Mouse (Mus musculus) megakaryocyte-erythroid progenitor cell, adult 5-6 weeks (primary cell): ENCODE measurements around the gene Polr1a. TPM values are rescaled to one million over a fixed set of nuclear protein-coding genes. Genes with fewer than 3 reads are reported as not detected.

ENCODE experiments used
- ATAC-seq: replicated peaks from 2 replicates; pipeline ENCODE4 v1.8.0; 2016; ENCODE audit warnings: mild to moderate bottlenecking, inconsistent platforms; ENCODE audit not compliant: severe bottlenecking, poor library complexity, low FRiP score, low TSS enrichment
- total RNA-seq, 2 experiments: library from RNA; stranded (forward) in 1 of 2; stranded (reverse) in 1 of 2; fragments of 200-1000, 215-1000 nt in 1 of 2; fragments of >200 nt in 1 of 2; fragmentation: Nextera tagmentation in 1 of 2; gene quantifications; 2 replicates each; pipeline ENCODE4 v1.2.3; 2014 to 2017

Gene Polr1a
- total RNA-seq, 2 experiments from 2014 or later, result 64.8 to 91.2 TPM

GRCm38 (mm10) chr6:71945101-71945500 is 36.2 kb downstream of the Polr1a start:
- no peak for ATAC-seq

GRCm38 (mm10) chr6:71946121-71946520 is 37.3 kb downstream of the Polr1a start:
- ATAC-seq, result no peak

DNA sequence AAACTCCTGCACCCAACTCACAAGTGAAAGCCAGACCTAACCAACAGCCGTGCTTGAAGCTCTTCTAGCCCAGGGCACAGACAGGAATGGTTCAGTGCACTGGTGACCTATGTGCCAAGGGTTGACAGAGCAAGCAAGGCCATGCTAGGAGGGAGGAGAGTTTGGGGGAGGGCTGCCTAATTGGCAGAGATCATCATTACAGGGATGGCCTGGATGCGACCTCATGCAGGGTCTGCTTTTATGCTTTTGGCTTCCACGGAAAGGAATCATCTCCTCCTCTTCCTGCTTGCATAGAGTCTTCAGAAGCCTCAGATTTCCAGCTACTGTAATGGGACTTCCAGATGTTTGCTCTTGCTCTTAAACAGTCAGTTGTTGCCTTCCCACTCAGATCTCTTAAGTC is 40.9 kb downstream of the Polr1a start:
- no peak for ATAC-seq

DNA sequence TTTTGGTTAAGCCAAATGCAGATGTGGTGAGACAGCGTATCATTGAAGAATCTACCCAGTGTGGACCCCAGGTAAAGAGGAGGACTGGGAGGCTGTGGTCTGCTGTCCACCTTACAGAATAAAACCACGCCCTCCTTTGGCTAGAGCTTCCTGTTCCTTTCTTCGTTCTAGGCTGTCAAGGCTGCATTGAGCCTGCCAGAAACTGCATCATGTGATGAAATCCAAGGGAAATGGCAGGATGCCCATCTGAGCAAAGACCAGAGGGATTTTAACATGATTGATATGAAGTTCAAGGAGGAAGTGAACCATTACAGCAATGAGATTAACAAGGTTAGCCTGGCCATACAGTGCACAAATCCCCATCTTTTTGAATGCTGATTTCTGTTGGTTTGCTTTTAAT is 41.7 kb downstream of the Polr1a start:
- no peak for ATAC-seq

DNA sequence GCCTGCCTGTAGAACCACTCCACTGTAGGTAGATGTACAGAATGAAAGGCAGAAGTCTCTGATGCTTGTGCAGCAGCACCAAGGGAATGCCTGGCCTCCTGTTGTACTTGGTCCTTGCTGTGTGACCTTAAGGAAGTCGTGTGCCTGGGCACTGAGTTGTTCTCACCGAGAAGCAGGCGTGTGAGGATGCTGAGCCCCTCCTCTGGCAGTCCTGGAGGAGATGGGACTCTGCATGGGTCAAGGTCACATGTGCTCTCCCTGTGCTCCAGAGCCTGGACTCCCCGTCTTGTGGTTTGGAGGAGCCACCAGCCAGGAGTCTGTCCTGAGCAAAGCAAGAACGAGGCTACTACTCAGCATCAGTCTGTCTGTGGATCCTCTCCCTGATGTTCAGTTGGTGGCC is 42.3 kb downstream of the Polr1a start:
- ATAC-seq, result no peak; the same call in 1 of the 2 replicates

- 0 out of 2 replicates have a peak, but pooled peaks have one; percentile 18 for ATAC-seq
Observed at GRCm38 (mm10) chr6:71962119-71962518, 53.3 kb downstream of the Polr1a start.

DNA sequence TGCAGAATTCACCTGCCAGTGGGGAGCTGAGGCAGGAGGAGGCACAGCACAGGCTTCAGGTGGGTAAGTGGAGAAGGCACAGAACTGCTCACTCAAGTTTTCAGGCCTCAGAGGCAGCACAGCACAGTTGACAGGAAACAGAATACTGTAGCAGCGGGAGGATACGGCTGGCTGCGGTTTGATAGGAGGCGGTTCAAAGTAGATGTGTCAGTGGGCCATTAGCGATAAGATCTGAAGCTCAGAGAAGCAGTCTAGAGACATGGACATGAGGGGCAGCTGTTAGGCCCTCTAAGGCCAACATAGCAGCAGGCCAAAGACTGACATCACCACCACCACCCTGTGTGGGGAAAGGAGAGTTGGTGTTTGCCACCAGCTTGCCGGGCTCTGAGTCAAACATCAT is 53.9 kb downstream of the Polr1a start:
- peak; percentile 75 for ATAC-seq

DNA sequence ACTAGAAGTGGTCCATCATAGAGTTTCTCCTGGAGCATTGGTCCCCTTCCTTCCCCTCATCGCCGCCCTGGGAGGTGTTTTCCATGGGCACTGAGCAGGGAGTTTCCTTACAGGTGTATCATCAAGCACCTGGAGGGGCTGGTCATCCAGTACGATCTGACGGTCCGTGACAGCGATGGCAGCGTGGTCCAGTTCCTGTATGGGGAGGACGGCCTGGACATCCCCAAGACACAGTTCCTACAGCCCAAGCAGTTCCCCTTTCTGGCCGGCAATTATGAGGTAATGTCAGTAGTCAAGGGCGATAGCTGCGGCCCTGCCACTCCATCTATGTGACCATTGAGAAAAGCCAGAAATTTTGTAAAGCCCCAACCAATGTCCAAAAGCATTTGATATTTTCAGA is 54.7 kb downstream of the Polr1a start:
- no peak for ATAC-seq

GRCm38 (mm10) chr6:71966683-71967303 is 57.9 kb downstream of the Polr1a start:
- no peak for ATAC-seq

- ATAC-seq, result no peak
Observed at GRCm38 (mm10) chr6:71967847-71968246, 59.0 kb downstream of the Polr1a start.

DNA sequence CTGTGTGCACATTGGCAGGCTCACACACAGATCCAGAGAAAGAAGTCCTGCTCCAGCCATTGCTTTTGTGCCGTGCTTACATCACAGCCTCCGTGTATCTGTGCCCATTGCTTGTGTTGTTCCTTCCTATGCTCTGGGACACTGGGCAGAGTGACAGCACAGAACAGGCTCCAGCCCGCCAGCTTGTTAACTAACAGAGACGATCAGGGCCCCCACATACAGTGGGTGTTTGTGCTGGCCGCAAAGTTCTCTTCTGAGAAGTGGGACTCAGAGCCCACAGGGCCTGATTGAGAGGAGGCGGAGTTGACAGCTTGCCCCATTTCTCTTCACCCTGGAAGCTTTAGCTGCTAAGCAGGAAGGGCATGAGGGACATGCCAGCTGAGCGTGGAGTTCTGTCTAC is 60.6 kb downstream of the Polr1a start:
- ATAC-seq, result no peak

DNA sequence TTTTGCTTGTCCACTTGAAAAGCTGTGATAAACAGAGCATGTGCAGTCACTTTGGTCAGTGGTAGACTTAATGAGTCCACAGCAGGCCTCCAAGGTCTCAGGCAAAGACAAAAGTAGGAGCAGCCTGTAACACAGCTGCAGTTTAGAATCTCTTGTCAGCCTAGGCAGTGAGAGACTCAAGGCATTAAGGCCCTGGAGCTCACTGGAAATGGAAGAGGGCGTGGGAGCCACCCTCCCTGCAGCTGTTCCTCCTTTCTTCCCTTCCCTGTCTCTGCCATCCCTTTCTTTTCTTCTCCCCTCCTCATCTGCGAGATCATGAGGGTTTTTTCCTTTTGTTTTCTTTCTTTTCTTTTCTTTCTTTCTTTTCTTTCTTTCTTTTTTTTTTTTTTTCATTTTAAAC is 61.3 kb downstream of the Polr1a start:
- ATAC-seq, result no peak

DNA sequence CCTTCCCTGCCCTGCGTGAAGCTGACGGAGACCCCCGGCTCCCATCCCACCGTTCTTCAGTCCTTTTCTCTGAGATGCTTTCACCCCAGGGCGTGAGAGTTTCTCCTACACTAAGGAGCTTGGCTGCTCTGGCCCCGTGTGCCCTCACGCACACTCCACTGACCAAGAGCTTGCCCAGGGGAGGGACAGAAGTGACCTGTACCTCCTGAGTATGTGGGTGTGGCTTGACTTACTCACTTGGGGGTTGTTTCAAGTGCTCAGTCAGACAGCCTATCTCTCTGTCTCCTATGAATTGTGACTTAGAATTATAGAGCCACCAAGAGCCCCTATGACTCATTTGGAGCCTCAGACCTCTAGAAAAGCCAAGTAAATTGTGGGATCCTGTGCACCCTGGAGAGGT is 67.7 kb downstream of the Polr1a start:
- ATAC-seq, result no peak

DNA sequence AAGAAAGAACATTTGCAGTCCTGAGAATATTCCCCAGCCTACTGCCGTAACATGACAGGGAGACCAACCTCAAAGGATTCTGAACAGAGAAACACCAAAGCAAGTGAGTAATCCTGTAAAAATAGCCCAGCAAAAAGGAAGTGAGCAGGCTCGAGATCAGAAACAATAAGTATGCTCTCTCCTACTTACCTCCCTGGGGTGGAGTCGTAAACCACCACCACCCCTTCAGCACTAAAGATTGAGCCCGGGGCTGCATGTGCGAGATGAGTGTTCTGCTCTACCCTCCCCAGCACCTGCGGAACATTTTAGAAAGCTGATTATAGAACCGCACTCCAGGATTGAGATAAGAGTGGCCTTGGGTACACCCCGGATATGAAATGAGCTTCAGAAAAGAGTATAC is 71.3 kb downstream of the Polr1a start:
- ATAC-seq, result peak; percentile 78

DNA sequence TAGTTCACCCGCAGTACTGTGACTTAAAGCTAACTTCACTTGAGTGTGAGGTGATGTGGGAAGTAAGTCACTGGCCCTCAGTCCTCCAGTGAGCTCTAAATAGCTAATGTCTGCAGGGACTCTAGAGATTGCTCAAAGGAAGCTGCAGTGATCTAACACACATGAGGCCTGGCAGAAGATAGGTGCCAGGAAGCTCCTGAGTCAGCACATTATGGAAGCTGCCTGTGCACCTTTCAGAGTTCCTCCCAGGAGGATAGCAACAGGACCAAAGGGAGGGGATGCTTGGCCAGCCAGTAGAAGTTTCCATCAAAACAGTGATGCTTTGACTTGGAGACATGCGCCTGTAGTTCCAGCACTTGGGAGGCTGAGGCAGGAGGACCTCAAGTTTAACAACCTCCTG is 71.7 kb downstream of the Polr1a start:
- no peak; the same call in 1 of the 2 replicates for ATAC-seq

GRCm38 (mm10) chr6:71981450-71981849 is 72.6 kb downstream of the Polr1a start:
- no peak for ATAC-seq

DNA sequence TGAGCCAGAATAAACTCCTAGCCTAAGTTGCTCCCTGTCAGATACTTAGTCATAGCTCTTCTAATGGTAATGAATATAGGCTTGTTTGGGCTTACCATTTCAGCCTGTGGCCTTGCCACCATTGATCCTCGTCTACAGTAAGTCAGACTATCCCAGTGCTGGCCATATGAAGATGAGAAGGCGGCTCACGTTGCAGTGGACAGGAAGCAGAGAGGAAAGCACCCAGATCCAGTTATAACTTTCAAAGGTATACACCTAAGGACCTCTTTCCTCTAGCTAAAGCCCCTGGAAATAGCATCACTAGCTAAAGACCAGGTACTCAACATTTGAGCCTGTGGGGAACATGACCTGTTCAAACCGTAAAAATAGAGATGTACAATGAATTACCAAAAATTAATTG is 77.1 kb downstream of the Polr1a start:
- no peak for ATAC-seq

DNA sequence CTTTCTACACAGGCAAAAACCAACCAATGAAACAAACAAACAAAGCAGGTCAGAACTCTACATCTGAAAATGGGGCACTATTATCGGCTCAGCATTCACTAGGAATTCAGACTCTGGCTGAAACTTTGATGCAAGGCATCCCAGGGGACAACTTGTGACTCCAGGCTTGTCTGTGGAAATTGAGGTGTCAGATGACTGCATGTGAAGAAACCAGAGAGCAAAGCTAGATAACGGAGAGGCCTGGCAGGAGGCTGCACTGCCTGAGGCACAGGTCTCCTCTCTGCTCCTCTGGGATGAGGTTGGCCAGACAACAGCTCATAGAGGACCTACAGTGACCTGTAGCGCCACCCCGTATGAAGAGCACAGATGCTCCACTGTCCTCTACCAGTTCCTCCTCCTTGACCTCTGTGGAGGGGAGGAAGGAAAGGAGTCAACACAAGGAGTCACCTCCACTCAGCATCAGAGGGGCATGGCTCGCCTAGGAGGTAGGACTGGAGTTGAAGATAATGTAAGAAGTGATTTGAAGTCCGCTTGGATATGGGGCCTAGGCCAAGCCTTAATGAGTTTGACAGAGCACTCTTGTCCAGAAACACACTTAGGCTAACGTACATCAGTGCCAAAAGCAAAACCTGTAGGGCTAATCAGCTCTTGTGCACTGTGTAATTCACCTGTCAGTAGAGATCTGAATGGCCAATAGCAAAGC is 78.8 kb downstream of the Polr1a start:
- ATAC-seq, result no peak

DNA sequence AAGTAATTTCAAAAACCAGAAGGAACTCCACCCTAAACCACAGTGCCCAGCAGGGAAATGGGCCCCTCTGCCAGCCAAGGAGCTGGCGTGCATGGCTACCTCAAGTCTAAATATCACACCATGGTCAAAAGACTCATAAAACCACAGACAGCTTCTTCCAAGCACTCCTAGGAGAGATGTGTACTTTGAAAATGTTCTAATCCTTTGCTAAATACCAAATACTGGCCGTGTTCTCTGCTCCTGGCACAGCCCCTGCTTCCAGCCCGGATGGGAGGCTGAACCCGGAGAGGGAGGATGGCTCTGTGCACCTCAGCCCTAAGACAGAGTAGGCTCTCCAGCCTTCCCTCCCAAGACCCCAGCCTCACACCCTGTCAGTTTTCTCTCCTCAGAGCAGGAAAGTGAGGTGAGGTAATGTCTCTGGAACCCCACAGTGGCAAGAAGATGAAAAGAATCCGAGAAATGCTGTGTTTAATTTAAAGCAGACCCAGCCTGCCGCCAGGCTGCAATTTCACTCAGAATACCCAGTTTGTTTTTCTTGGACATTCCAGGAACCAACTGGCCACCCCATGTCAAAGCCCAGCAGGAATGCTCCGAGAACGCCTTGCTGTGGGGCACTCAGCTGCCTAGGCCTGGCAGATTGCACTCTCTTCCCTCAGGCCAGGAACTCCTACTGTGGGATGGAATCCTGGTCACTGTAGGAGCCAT is 80.9 kb downstream of the Polr1a start:
- no peak for ATAC-seq

GRCm38 (mm10) chr6:71990371-71990837 is 81.6 kb downstream of the Polr1a start:
- ATAC-seq, result peak; percentile 36; the same call in 1 of the 2 replicates
